14 mouse cellular contexts compared by ENCODE assay signal in genomic region chr2:84288940-84289557, GRCm38 (mm10).
DNase-seq lines count a peak whose midpoint lies in the region; ATAC-seq lines count a peak whose summit lies in the region.
"Had no signal": no experiment of that assay in that cellular context is flagged by ENCODE, and none has a peak within 500 bp of the region (broad histone marks: within the 10 kb centered on the region; RNA-seq: fewer than 3 reads in every experiment).

No protein-coding gene starts in this region.

- H3K4me3 ChIP-seq in embryonic facial prominence, embryonic 14.5 days (ENCODE audit: low read depth, low read length) = no peak overlapping the region
- H3K4me3 ChIP-seq in embryonic facial prominence, embryonic 10.5 days = no peak overlapping the region
- H3K4me3 ChIP-seq: heart, embryonic 12.5 days had no signal

- H3K9ac ChIP-seq in embryonic facial prominence, embryonic 14.5 days (ENCODE audit: low read depth, low read length) = no peak overlapping the region
- H3K9ac ChIP-seq: heart, embryonic 12.5 days had no signal

- ATAC-seq in embryonic facial prominence, embryonic 14.5 days (ENCODE audit: low read depth) = no peak
- ATAC-seq: activated CD4-positive, CD25-positive, alpha-beta regulatory T cell, adult 4 months; lung, postnatal 0 days had no signal

- H3K4me2 ChIP-seq in embryonic facial prominence, embryonic 14.5 days (ENCODE audit: low read depth, low read length) = no peak overlapping the region
- H3K4me2 ChIP-seq: heart, embryonic 12.5 days had no signal

- H3K27me3 ChIP-seq in embryonic facial prominence, embryonic 14.5 days (replicated peaks; ENCODE audit: control insufficient read depth, insufficient read depth, low read length) = no peaks in the 10 kb centered on the region
- no peaks in the 10 kb centered on the region for H3K27me3 ChIP-seq in embryonic facial prominence, embryonic 10.5 days (replicated peaks; ENCODE audit: low read depth, poor library complexity, severe bottlenecking)
- H3K27me3 ChIP-seq: heart, embryonic 12.5 days had no signal

- H3K27ac ChIP-seq in embryonic facial prominence, embryonic 14.5 days (replicated peaks; ENCODE audit: low read depth, low read length) = no peak overlapping the region
- H3K27ac ChIP-seq in embryonic facial prominence, embryonic 10.5 days (replicated peaks) = no peak overlapping the region

- no peaks in the 10 kb centered on the region for H3K9me3 ChIP-seq in embryonic facial prominence, embryonic 14.5 days (ENCODE audit: control insufficient read depth, low read length)
- no peaks in the 10 kb centered on the region for H3K9me3 ChIP-seq in embryonic facial prominence, embryonic 10.5 days
- H3K9me3 ChIP-seq: G1E; heart, embryonic 12.5 days had no signal

- 54% methylated on average over 7 of the region's 7 CpGs for WGBS in embryonic facial prominence, embryonic 14.5 days
- WGBS in embryonic facial prominence, embryonic 10.5 days = 68% methylated on average over 7 of the region's 7 CpGs

- H3K36me3 ChIP-seq in embryonic facial prominence, embryonic 14.5 days (ENCODE audit: control insufficient read depth, insufficient read depth, low read length) = no peaks in the 10 kb centered on the region
- no peaks in the 10 kb centered on the region for H3K36me3 ChIP-seq in embryonic facial prominence, embryonic 10.5 days (replicated peaks)
- H3K36me3 ChIP-seq: G1E; heart, embryonic 12.5 days had no signal

- DNase-seq in embryonic facial prominence, embryonic 14.5 days (ENCODE audit: low spot score) = peak; percentile 24
- no peak for DNase-seq in embryonic facial prominence, embryonic 10.5 days (ENCODE audit: low spot score)
- DNase-seq in left cerebral cortex, postnatal 4 days = peak; percentile 9
- no peak for DNase-seq in left cerebral cortex, adult 8-10 months (ENCODE audit: low spot score in 2 of 2)
- DNase-seq in brain, adult 2 months (ENCODE audit: low read depth, low spot score) = peak; percentile 26
- DNase-seq in retina, adult 2 months (ENCODE audit: low read depth, low spot score) = peak; percentile 3
- no peak for DNase-seq in lung, adult 18-20 months
- no peak for DNase-seq in testis, postnatal 14 days (ENCODE audit: low spot score)
- DNase-seq: cerebellum, adult 11 months; gastrocnemius, postnatal 14 days had no signal

- H3K4me1 ChIP-seq in embryonic facial prominence, embryonic 14.5 days (ENCODE audit: control insufficient read depth, insufficient read depth, low read length) = no peaks in the 10 kb centered on the region
- H3K4me1 ChIP-seq in embryonic facial prominence, embryonic 10.5 days = no peaks in the 10 kb centered on the region
- H3K4me1 ChIP-seq: heart, embryonic 12.5 days had no signal

- intact Hi-C loops in left cerebral cortex, postnatal 4 days (cut with DNase I) = no loop called here

Comparison
In these comparisons a context has a peak if more than half of its experiments do, and no peak if none do; other contexts are left out.
1. DNase-seq: peak in embryonic facial prominence, embryonic 14.5 days (single experiment), left cerebral cortex, postnatal 4 days (single experiment), brain, adult 2 months (single experiment) and retina, adult 2 months (single experiment); none in embryonic facial prominence, embryonic 10.5 days (single experiment), left cerebral cortex, adult 8-10 months (0 of 2), lung, adult 18-20 months (0 of 2) and testis, postnatal 14 days (single experiment).